Comparison of ENCODE assay signal across 9 mouse cellular contexts in genomic region chr4:142909355-142909947, GRCm38 (mm10).
DNase-seq lines count a peak whose midpoint lies in the region; ATAC-seq and TF ChIP-seq lines count a peak whose summit lies in the region.
"Had no signal": no experiment of that assay in that cellular context is flagged by ENCODE, and none has a peak within 500 bp of the region (broad histone marks: within the 10 kb centered on the region; RNA-seq: fewer than 3 reads in every experiment).

No protein-coding gene starts in this region.

- H3K27me3 ChIP-seq in embryonic facial prominence, embryonic 12.5 days = no peaks in the 10 kb centered on the region
- H3K27me3 ChIP-seq in hindbrain, postnatal 0 days (ENCODE audit: insufficient read depth, low read length) = no peaks in the 10 kb centered on the region
- H3K27me3 ChIP-seq in midbrain, postnatal 0 days (ENCODE audit: insufficient read depth, low read length) = no peaks in the 10 kb centered on the region

- ATAC-seq in embryonic facial prominence, embryonic 12.5 days (ENCODE audit: insufficient number of reproducible peaks, insufficient read depth, low FRiP score, low TSS enrichment) = no peak
- peak; percentile 78 for ATAC-seq in hindbrain, postnatal 0 days
- ATAC-seq in midbrain, postnatal 0 days (ENCODE audit: low FRiP score) = peak; percentile 59

- TF ChIP-seq CTCF in hindbrain, postnatal 0 days (IDR thresholded peaks at IDR 0.05; ENCODE audit: low read depth) = no peak
- TF ChIP-seq CTCF in midbrain, postnatal 0 days (IDR thresholded peaks at IDR 0.05) = no peak; the same call in 1 of the 2 replicates

- DNase-seq in embryo, embryonic 10 days (ENCODE audit: low spot score) = peak; percentile 17
- DNase-seq in hindbrain, postnatal 0 days (ENCODE audit: low spot score) = peak; percentile 56
- DNase-seq in midbrain, postnatal 0 days (ENCODE audit: low spot score) = peak; percentile 50
- no peak for DNase-seq in testis, postnatal 10 days (ENCODE audit: low spot score)
- DNase-seq in lung, postnatal 4 days = no peak
- DNase-seq in right cerebral cortex, postnatal 25 days = no peak
- DNase-seq in thymus, adult 18-20 months = no peak
- DNase-seq: cerebellum, adult 18-20 months had no signal

- H3K36me3 ChIP-seq in embryonic facial prominence, embryonic 12.5 days = no peaks in the 10 kb centered on the region
- no peaks in the 10 kb centered on the region for H3K36me3 ChIP-seq in hindbrain, postnatal 0 days (ENCODE audit: insufficient read depth, low read length)
- no peaks in the 10 kb centered on the region for H3K36me3 ChIP-seq in midbrain, postnatal 0 days (ENCODE audit: insufficient read depth, low read length)

- H3K4me2 ChIP-seq in embryonic facial prominence, embryonic 12.5 days (replicated peaks) = peak overlapping the region; percentile 46
- H3K4me2 ChIP-seq in hindbrain, postnatal 0 days (ENCODE audit: low read depth, low read length) = peak overlapping the region; percentile 52
- H3K4me2 ChIP-seq in midbrain, postnatal 0 days (ENCODE audit: low read depth, low read length, poor library complexity, severe bottlenecking) = peak overlapping the region; percentile 43

- no peaks in the 10 kb centered on the region for H3K9me3 ChIP-seq in embryonic facial prominence, embryonic 12.5 days
- no peaks in the 10 kb centered on the region for H3K9me3 ChIP-seq in hindbrain, postnatal 0 days (ENCODE audit: low read length)
- H3K9me3 ChIP-seq in midbrain, postnatal 0 days (ENCODE audit: low read length) = no peaks in the 10 kb centered on the region

- H3K4me1 ChIP-seq in embryonic facial prominence, embryonic 12.5 days = 0 out of 2 replicates have a peak, but pooled peaks cover 8% of the 10 kb centered on the region
- H3K4me1 ChIP-seq in hindbrain, postnatal 0 days (ENCODE audit: insufficient read depth, low read length) = 0 out of 2 replicates have a peak, but pooled peaks cover 5% of the 10 kb centered on the region
- no peaks in the 10 kb centered on the region for H3K4me1 ChIP-seq in midbrain, postnatal 0 days (ENCODE audit: insufficient read depth, low read length)

- peak overlapping the region; percentile 18 for H3K4me3 ChIP-seq in embryonic facial prominence, embryonic 12.5 days
- peak overlapping the region; percentile 8; the same call in 1 of the 2 replicates for H3K4me3 ChIP-seq in hindbrain, postnatal 0 days (ENCODE audit: low read length)
- H3K4me3 ChIP-seq in midbrain, postnatal 0 days (ENCODE audit: low read depth, low read length) = peak overlapping the region; percentile 8; the same call in 1 of the 2 replicates

- H3K9ac ChIP-seq in embryonic facial prominence, embryonic 12.5 days = peak overlapping the region; percentile 7; the same call in 1 of the 2 replicates
- H3K9ac ChIP-seq in hindbrain, postnatal 0 days (replicated peaks; ENCODE audit: low read length) = no peak overlapping the region
- 0 out of 2 replicates have a peak overlapping the region, but pooled peaks have one; percentile 14 for H3K9ac ChIP-seq in midbrain, postnatal 0 days (replicated peaks; ENCODE audit: low read length, poor library complexity, severe bottlenecking)

- WGBS in embryonic facial prominence, embryonic 12.5 days = 25% methylated on average over 17 of the region's 17 CpGs
- WGBS in hindbrain, postnatal 0 days = 9% methylated on average over 17 of the region's 17 CpGs
- 12% methylated on average over 17 of the region's 17 CpGs for WGBS in midbrain, postnatal 0 days

- no peak overlapping the region for H3K27ac ChIP-seq in embryonic facial prominence, embryonic 12.5 days
- H3K27ac ChIP-seq in hindbrain, postnatal 0 days = no peak overlapping the region
- H3K27ac ChIP-seq in midbrain, postnatal 0 days (ENCODE audit: low read depth, low read length) = peak overlapping the region; percentile 27; the same call in 1 of the 2 replicates

Comparison
In these comparisons a context has a peak if more than half of its experiments do, and no peak if none do; other contexts are left out.
1. DNase-seq: peak in embryo, embryonic 10 days (single experiment), hindbrain, postnatal 0 days (single experiment) and midbrain, postnatal 0 days (single experiment); none in testis, postnatal 10 days (single experiment), lung, postnatal 4 days (0 of 2), right cerebral cortex, postnatal 25 days (single experiment) and thymus, adult 18-20 months (0 of 2).
2. Peak in every context shown above with its lines, with median percentiles within 50 percentile points of each other: H3K4me2 ChIP-seq and H3K4me3 ChIP-seq.